Mouse (Mus musculus) spleen, adult 12 weeks (tissue): ENCODE data around the gene Lcp2.
A peak's percentile ranks its signal among the peaks of the same experiment; 100 is the strongest.

Experiments
- DNase-seq: peaks from one replicate; pipeline ENCODE4 v3.0.0; 2022; ENCODE audit warnings: low spot score

Gene Lcp2

GRCm38 (mm10) chr11:34048375-34049124, 1.8 kb downstream of the Lcp2 start:
- DNase-seq = no peak

DNA sequence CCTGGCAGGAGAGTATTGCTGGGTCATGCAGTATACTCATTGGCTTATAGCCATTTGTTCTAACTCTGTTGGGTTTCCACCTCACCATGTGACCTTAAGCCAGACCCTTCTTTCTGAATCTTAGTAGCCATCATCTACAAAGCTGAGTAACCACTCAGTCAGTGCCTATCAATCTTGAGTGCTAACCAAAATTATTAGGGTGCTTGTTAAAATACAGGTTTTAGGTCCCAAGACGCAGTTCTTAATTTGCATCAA, 2.3 kb downstream of the Lcp2 start:
- no peak for DNase-seq

- no peak for DNase-seq
Measured at GRCm38 (mm10) chr11:34050063-34050462, 3.3 kb downstream of the Lcp2 start.

- DNase-seq = no peak
Measured at GRCm38 (mm10) chr11:34050643-34051042, 3.9 kb downstream of the Lcp2 start.

- no peak for DNase-seq
Measured at GRCm38 (mm10) chr11:34053031-34053818, 6.5 kb downstream of the Lcp2 start.

- DNase-seq = no peak
Measured at GRCm38 (mm10) chr11:34054031-34054727, 7.5 kb downstream of the Lcp2 start.

DNA sequence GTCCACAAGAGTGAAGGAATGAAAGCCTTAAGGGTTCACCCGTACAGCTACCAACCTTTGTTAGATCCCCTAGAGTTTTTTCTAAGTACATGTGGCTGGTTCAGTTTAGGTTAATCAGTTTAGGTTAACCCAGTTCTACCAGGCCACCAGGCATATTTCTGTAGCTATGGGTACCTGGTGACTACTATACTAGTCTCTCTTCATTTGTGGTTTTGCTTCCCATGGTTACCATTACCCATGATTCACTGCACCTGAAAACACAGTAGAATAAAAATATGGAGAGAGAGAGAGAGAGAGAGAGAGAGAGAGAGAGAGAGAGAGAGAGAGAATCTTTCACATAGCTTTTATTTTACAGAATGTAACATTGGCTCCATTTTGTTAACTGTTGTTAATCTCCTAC, 10.0 kb downstream of the Lcp2 start:
- DNase-seq = no peak

DNA sequence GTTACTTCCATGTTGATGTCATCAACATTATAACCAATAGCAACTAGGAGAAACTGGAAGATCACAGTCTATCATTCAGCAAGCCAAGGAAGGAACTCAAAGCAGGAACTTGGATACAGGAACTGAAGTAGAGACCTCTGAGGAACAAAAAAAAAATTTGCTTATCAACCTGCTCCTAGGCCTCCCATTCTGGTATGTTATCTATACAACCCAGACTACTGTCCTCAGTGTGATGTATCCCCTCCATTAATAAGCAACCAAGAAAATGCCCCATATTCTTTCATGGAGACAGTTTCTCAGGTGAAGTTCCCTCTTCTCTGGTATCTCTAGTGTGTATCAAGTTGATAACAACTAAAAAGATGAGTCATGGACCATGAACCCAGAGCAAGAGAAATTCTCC, 11.6 kb downstream of the Lcp2 start:
- DNase-seq = no peak

- no peak for DNase-seq
Measured at GRCm38 (mm10) chr11:34058960-34059359, 12.2 kb downstream of the Lcp2 start.

DNA sequence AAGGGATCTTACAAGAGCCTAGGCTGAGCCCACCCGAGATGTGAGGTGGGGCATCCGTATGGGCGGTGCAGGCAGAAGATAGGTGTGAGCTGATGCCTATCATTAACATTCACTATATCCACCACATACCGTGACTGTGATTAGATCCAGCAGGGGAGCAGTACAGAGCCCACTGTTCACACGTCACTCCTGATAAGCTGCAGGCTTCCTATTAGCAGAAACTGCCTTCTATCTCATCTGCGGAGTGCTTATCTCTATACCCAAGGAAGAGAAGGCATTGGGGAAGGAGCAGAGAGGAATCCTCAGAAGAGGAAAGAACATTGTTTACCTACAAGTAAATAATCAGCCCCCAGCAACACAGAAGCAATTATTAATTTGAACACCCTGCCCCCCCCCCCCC, 15.0 kb downstream of the Lcp2 start:
- no peak for DNase-seq

- DNase-seq = no peak
Measured at GRCm38 (mm10) chr11:34063257-34063656, 16.5 kb downstream of the Lcp2 start.

- peak; percentile 12 for DNase-seq
Measured at GRCm38 (mm10) chr11:34063702-34064485, 17.2 kb downstream of the Lcp2 start.

DNA sequence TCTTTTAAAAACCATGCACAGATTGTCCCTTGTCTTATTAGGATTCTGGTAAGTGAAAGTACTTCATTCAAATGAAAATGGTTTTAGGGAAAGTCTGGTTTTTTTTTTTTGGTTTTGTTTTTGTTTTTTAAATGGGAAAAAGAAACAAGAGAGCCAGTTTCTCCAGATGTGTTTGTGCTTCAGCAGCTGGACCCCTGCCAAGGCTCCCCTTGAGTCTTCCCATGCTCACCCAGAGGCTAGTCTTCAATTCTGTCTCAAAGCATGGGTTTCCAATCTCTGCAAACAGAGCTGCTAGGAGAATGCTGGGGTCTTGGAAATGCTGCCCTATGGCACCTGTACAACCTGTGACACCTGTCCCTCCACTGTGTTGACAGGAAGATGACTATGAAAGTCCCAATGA, 23.9 kb downstream of the Lcp2 start:
- no peak for DNase-seq

- no peak for DNase-seq
Measured at GRCm38 (mm10) chr11:34072309-34072708, 25.6 kb downstream of the Lcp2 start.

GRCm38 (mm10) chr11:34073776-34074175, 27.1 kb downstream of the Lcp2 start:
- peak; percentile 17 for DNase-seq

DNA sequence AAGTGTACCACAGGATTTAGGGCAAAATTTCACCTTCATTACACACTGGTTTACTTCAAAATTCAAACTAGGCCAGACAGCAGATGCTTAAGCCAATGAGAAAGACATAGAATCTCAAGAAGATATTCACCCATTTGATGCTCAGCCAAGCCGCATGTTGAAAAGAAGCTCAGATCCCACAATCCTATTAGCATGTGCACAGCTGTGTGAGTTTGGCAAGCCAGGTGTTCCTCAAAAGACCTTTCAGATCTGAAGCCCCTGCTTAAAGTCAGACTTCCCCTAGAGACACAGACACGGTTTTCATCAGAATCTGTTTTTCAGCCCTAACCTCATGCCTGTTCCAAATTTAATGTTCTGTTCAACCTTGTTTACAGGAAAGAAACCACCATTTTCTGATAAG, 31.1 kb downstream of the Lcp2 start:
- no peak for DNase-seq

DNA sequence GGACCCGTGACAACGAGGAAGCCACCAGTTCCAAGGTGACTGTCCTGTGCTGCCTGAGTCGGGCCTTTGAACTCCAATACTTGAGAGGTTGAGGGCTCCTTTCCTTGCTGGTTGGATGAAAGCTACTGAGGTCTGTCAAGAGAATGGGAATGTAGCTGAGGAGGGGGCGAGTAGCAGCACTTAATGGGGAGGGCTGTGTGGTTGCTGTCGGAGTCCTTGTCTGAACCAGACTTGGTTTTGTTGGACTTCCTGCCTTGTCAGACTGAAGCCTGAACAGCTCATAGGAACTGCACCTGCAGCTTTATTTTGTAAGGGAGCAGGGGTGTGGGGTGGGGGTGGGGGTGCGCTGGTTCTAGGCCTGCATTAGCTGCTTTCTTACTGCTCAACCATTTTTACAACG, 31.9 kb downstream of the Lcp2 start:
- DNase-seq = no peak

- DNase-seq = no peak
Measured at GRCm38 (mm10) chr11:34079542-34080464, 33.1 kb downstream of the Lcp2 start.

GRCm38 (mm10) chr11:34083795-34084194, 37.1 kb downstream of the Lcp2 start:
- no peak for DNase-seq

- DNase-seq = no peak
Measured at GRCm38 (mm10) chr11:34084639-34085038, 37.9 kb downstream of the Lcp2 start.

DNA sequence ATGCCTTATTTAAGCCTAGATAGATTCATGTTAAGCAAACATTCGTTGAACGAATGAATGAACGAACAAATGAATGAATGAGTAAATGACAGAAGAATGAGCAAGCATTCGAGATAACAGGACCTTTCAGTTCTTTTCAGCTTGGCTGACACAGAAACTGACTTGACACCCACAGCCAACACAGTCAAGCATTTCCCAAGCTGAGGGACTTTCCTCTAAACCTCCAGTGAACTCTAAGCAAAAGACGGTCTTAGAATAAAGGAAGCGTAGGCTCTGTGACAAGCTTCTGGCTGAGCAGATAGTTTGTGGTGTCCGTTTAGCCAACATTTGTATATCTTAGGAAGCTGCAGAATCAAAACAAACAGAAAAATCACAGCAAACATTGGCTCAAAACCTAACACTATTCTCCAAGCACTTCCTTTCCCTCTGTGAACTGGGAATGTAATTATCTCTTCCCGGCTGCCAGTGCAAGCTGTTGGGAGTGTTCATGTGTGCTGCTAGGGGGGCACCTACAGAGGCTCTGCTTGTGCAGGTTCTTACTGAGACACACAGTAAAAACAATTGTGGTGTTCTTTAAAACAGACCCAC, 39.5 kb downstream of the Lcp2 start:
- DNase-seq = no peak
